Mouse (Mus musculus): ENCODE measurements around the gene Trim62. TPM values are rescaled to one million over a fixed set of nuclear protein-coding genes. Genes with fewer than 3 reads are reported as not detected.
A peak's percentile ranks its signal among the peaks of the same experiment; 100 is the strongest.

The Trim62 gene
- polyA plus RNA-seq, 1 experiment from 2014 or later, result 9.4 TPM

GRCm38 (mm10) chr4:128908586-128909377 is 25.4 kb downstream of the Trim62 start:
- 66% methylated on average over 24 of the region's 24 CpGs for WGBS
- Histone ChIP-seq H3K9ac (ENCODE audit: low read length) (no peak overlapping the region), H3K4me3 (ENCODE audit: low read depth, low read length) (no peak overlapping the region), H3K27me3 (ENCODE audit: control insufficient read depth, insufficient read depth, low read length) (no peaks in the 10 kb centered on the region), H3K4me2 (ENCODE audit: low read depth, low read length, severe bottlenecking) (no peak overlapping the region), H3K36me3 (ENCODE audit: control insufficient read depth, insufficient read depth, low read length) (no peaks in the 10 kb centered on the region), H3K27ac (ENCODE audit: low read depth, low read length) (no peak overlapping the region), H3K9me3 (ENCODE audit: control insufficient read depth, low read length) (no peaks in the 10 kb centered on the region), H3K4me1 (replicated peaks; ENCODE audit: control insufficient read depth, insufficient read depth, low read length) (peaks cover 5% of the 10 kb centered on the region)
- peak; percentile 77 for DNase-seq (ENCODE audit: low spot score)
- no peak for ATAC-seq (replicated peaks; ENCODE audit: low FRiP score)

GRCm38 (mm10) chr4:128909378-128909831 is 26.0 kb downstream of the Trim62 start:
- Histone ChIP-seq H3K9me3 (ENCODE audit: control insufficient read depth, low read length) (no peaks in the 10 kb centered on the region), H3K4me3 (ENCODE audit: low read depth, low read length) (no peak overlapping the region), H3K27ac (ENCODE audit: low read depth, low read length) (no peak overlapping the region), H3K9ac (ENCODE audit: low read length) (no peak overlapping the region), H3K36me3 (ENCODE audit: control insufficient read depth, insufficient read depth, low read length) (no peaks in the 10 kb centered on the region), H3K4me1 (replicated peaks; ENCODE audit: control insufficient read depth, insufficient read depth, low read length) (peaks cover 3% of the 10 kb centered on the region; the same call in 1 of the 2 replicates), H3K4me2 (ENCODE audit: low read depth, low read length, severe bottlenecking) (no peak overlapping the region), H3K27me3 (ENCODE audit: control insufficient read depth, insufficient read depth, low read length) (no peaks in the 10 kb centered on the region)
- ATAC-seq (replicated peaks; ENCODE audit: low FRiP score), result no peak
- 93% methylated on average over 14 of the region's 14 CpGs for WGBS
- DNase-seq (ENCODE audit: low spot score), result no peak

GRCm38 (mm10) chr4:128910276-128911063 is 27.1 kb downstream of the Trim62 start:
- ATAC-seq (replicated peaks; ENCODE audit: low FRiP score) (no peak), DNase-seq (ENCODE audit: low spot score) (no peak)
- Histone ChIP-seq H3K4me1 (replicated peaks; ENCODE audit: control insufficient read depth, insufficient read depth, low read length) (0 out of 2 replicates have a peak, but pooled peaks cover 3% of the 10 kb centered on the region), H3K27me3 (ENCODE audit: control insufficient read depth, insufficient read depth, low read length) (no peaks in the 10 kb centered on the region), H3K4me2 (ENCODE audit: low read depth, low read length, severe bottlenecking) (no peak overlapping the region), H3K27ac (ENCODE audit: low read depth, low read length) (no peak overlapping the region), H3K36me3 (ENCODE audit: control insufficient read depth, insufficient read depth, low read length) (no peaks in the 10 kb centered on the region), H3K4me3 (ENCODE audit: low read depth, low read length) (no peak overlapping the region), H3K9ac (ENCODE audit: low read length) (no peak overlapping the region), H3K9me3 (ENCODE audit: control insufficient read depth, low read length) (no peaks in the 10 kb centered on the region)
- WGBS, result 83% methylated on average over 8 of the region's 8 CpGs

- Histone ChIP-seq H3K4me3 (ENCODE audit: low read depth, low read length) (no peak overlapping the region), H3K4me1 (replicated peaks; ENCODE audit: control insufficient read depth, insufficient read depth, low read length) (0 out of 2 replicates have a peak, but pooled peaks cover 3% of the 10 kb centered on the region), H3K27me3 (ENCODE audit: control insufficient read depth, insufficient read depth, low read length) (no peaks in the 10 kb centered on the region), H3K36me3 (ENCODE audit: control insufficient read depth, insufficient read depth, low read length) (no peaks in the 10 kb centered on the region), H3K4me2 (ENCODE audit: low read depth, low read length, severe bottlenecking) (no peak overlapping the region), H3K9ac (ENCODE audit: low read length) (no peak overlapping the region), H3K27ac (ENCODE audit: low read depth, low read length) (no peak overlapping the region), H3K9me3 (ENCODE audit: control insufficient read depth, low read length) (no peaks in the 10 kb centered on the region)
- DNase-seq (ENCODE audit: low spot score) (no peak), ATAC-seq (replicated peaks; ENCODE audit: low FRiP score) (no peak)
- WGBS, result 93% methylated on average over 10 of the region's 10 CpGs
These were observed 28.7 kb downstream of the Trim62 start for GRCm38 (mm10) chr4:128912085-128912484.

- H3K27ac ChIP-seq (ENCODE audit: low read depth, low read length), result no peak overlapping the region
- no peak for ATAC-seq (replicated peaks; ENCODE audit: low FRiP score)
- WGBS, result 23% methylated on average over 4 of the region's 4 CpGs
- 0 out of 2 replicates have a peak, but pooled peaks cover under 1% of the 10 kb centered on the region for H3K4me1 ChIP-seq (replicated peaks; ENCODE audit: control insufficient read depth, insufficient read depth, low read length)
- H3K4me3 ChIP-seq (ENCODE audit: low read depth, low read length), result no peak overlapping the region
- H3K9me3 ChIP-seq (ENCODE audit: control insufficient read depth, low read length), result no peaks in the 10 kb centered on the region
- H3K4me2 ChIP-seq (ENCODE audit: low read depth, low read length, severe bottlenecking), result no peak overlapping the region
- no peak overlapping the region for H3K9ac ChIP-seq (ENCODE audit: low read length)
- no peaks in the 10 kb centered on the region for H3K36me3 ChIP-seq (ENCODE audit: control insufficient read depth, insufficient read depth, low read length)
- no peaks in the 10 kb centered on the region for H3K27me3 ChIP-seq (ENCODE audit: control insufficient read depth, insufficient read depth, low read length)
- DNase-seq (ENCODE audit: low spot score), result no peak
These were observed 30.4 kb downstream of the Trim62 start for GRCm38 (mm10) chr4:128913794-128914193.

GRCm38 (mm10) chr4:128917119-128917518 is 33.7 kb downstream of the Trim62 start:
- no peak overlapping the region for H3K4me2 ChIP-seq (ENCODE audit: low read depth, low read length, severe bottlenecking)
- no peak overlapping the region for H3K9ac ChIP-seq (ENCODE audit: low read length)
- no peaks in the 10 kb centered on the region for H3K27me3 ChIP-seq (ENCODE audit: control insufficient read depth, insufficient read depth, low read length)
- H3K36me3 ChIP-seq (ENCODE audit: control insufficient read depth, insufficient read depth, low read length), result no peaks in the 10 kb centered on the region
- DNase-seq (ENCODE audit: low spot score) (no peak), ATAC-seq (replicated peaks; ENCODE audit: low FRiP score) (no peak)
- WGBS, result 83% methylated on average over 3 of the region's 3 CpGs
- H3K4me3 ChIP-seq (ENCODE audit: low read depth, low read length), result no peak overlapping the region
- no peaks in the 10 kb centered on the region for H3K4me1 ChIP-seq (replicated peaks; ENCODE audit: control insufficient read depth, insufficient read depth, low read length)
- H3K27ac ChIP-seq (ENCODE audit: low read depth, low read length), result no peak overlapping the region
- H3K9me3 ChIP-seq (ENCODE audit: control insufficient read depth, low read length), result no peaks in the 10 kb centered on the region

GRCm38 (mm10) chr4:128917756-128918155 is 34.4 kb downstream of the Trim62 start:
- Histone ChIP-seq H3K9ac (ENCODE audit: low read length) (no peak overlapping the region), H3K4me1 (replicated peaks; ENCODE audit: control insufficient read depth, insufficient read depth, low read length) (no peaks in the 10 kb centered on the region), H3K27ac (ENCODE audit: low read depth, low read length) (no peak overlapping the region), H3K4me2 (ENCODE audit: low read depth, low read length, severe bottlenecking) (no peak overlapping the region), H3K9me3 (ENCODE audit: control insufficient read depth, low read length) (no peaks in the 10 kb centered on the region), H3K27me3 (ENCODE audit: control insufficient read depth, insufficient read depth, low read length) (no peaks in the 10 kb centered on the region), H3K36me3 (ENCODE audit: control insufficient read depth, insufficient read depth, low read length) (no peaks in the 10 kb centered on the region), H3K4me3 (ENCODE audit: low read depth, low read length) (no peak overlapping the region)
- 71% methylated on average over 6 of the region's 6 CpGs for WGBS
- no peak for DNase-seq (ENCODE audit: low spot score)
- no peak for ATAC-seq (replicated peaks; ENCODE audit: low FRiP score)

GRCm38 (mm10) chr4:128918187-128918586 is 34.8 kb downstream of the Trim62 start:
- ATAC-seq (replicated peaks; ENCODE audit: low FRiP score), result no peak
- no peaks in the 10 kb centered on the region; the same call in 1 of the 2 replicates for H3K27me3 ChIP-seq (ENCODE audit: control insufficient read depth, insufficient read depth, low read length)
- no peak overlapping the region for H3K9ac ChIP-seq (ENCODE audit: low read length)
- H3K4me1 ChIP-seq (replicated peaks; ENCODE audit: control insufficient read depth, insufficient read depth, low read length), result no peaks in the 10 kb centered on the region
- H3K36me3 ChIP-seq (ENCODE audit: control insufficient read depth, insufficient read depth, low read length), result no peaks in the 10 kb centered on the region
- H3K4me2 ChIP-seq (ENCODE audit: low read depth, low read length, severe bottlenecking), result no peak overlapping the region
- no peak for DNase-seq (ENCODE audit: low spot score)
- no peak overlapping the region for H3K4me3 ChIP-seq (ENCODE audit: low read depth, low read length)
- WGBS, result 84% methylated on average over 3 of the region's 3 CpGs
- no peak overlapping the region for H3K27ac ChIP-seq (ENCODE audit: low read depth, low read length)
- H3K9me3 ChIP-seq (ENCODE audit: control insufficient read depth, low read length), result no peaks in the 10 kb centered on the region
